Mouse (Mus musculus): ENCODE data around the gene Map3k5. TPM values are rescaled to one million over a fixed set of nuclear protein-coding genes. Genes with fewer than 3 reads are reported as not detected.

Map3k5 gene
- polyA plus RNA-seq, 1 experiment from 2014 or later, result 14.8 TPM

DNA sequence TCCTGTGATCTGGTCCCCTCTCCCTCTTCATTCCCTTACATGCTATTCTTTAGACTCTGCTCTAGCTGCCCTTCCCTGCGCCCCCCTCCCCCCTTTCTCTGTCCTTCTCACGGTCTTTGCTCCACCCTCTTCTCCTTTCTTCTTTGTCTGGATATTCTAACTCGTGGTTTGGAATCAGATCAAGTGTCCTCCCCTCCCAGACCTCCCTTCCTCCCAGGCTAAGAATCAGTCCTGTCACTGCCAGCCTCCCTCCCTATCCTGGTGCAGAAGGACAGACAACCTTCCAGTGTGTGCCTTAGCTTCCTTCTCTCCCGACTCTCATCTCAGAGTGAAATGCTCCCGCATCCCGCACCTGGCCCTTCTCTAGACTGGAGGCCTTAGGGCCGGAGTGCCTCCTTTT lies 241.8 kb downstream of the Map3k5 start:
- no peak for ATAC-seq
- no peak for DNase-seq (ENCODE audit: low read depth, low spot score)
- POLR2A ChIA-PET, result no interaction called here
- TF ChIP-seq CTCF (IDR thresholded peaks at IDR 0.05), result no peak
- CTCF ChIA-PET, result interaction anchor here (1.6 kb wide), 1 partner anchor 28 kb away, joined by 3 read pairs; the partner anchor contains the start of gene Map7
- H3K27me3 ChIP-seq, result no peaks in the 10 kb centered on the region
- in situ Hi-C loops (cut with MboI; ENCODE audit: low pct_unique_long_range_greater_than_20kb), result no loop called here

DNA sequence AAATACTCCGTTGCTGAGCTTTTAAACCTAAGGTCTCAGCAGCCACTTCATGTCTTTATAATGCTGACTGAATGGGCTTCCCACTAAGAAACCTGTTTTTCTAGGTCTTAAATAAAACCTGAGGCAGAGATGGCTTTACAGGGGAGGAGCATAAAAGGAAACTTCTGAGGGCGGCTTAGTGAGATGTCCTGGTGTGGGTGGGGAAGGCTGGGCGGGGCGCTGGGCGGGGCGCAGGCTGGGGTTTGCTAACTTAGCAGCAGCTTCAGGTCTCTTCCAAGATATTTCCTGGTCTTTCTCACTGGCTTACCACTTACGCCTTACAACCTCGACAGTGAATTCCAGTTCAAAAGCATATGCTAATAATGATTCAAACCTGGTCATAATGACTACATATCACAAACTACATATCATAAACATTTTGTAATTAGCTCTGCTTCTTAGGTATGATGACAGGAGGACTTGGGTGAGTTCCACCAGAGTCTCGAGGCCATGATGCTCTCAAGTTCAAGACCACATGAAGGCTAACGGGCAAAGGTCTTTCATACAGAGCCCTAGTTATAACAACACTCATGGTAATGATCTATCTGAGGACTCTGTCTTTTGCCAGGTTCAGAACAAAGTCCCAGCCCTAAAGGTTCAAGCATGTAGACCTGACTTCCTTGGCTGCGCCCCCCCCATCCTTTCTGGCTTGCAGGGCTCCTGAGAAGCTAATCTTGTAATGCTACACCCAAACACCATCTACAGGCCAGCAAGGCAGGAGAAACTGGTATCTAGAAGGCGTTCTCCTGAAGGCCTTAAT lies 244.7 kb downstream of the Map3k5 start:
- TF ChIP-seq CTCF (IDR thresholded peaks at IDR 0.05), result no peak
- CTCF ChIA-PET, result no interaction called here
- in situ Hi-C loops (cut with MboI; ENCODE audit: low pct_unique_long_range_greater_than_20kb), result no loop called here

DNA sequence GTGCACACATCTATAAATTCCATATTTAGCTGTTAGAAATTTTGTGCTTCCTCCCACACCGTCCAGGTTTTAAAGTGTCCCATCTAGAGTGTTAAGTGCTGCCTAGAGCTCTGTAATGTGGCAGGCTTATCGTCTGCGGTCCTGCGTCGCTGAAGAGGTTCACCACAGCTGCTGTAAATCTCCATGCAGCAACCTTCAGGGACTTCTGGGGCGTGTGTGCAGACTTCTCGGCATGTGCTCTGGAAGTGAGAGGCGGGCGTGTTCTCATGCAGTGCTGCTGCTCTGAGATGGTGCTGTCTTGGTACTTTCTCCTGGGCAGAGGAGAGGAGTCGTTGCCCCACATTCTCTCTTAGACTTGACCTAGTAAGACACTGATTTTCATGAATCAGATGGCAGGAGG lies 246.9 kb downstream of the Map3k5 start:
- H3K27me3 ChIP-seq, result no peaks in the 10 kb centered on the region
- ChIA-PET CTCF (no interaction called here), POLR2A (no interaction called here)
- ATAC-seq, result no peak
- TF ChIP-seq CTCF (IDR thresholded peaks at IDR 0.05), result no peak
- no peak for DNase-seq (ENCODE audit: low read depth, low spot score)
- in situ Hi-C loops (cut with MboI; ENCODE audit: low pct_unique_long_range_greater_than_20kb), result no loop called here

More for the DNA sequence above, 244.7 kb downstream of the Map3k5 start:
- H3K27me3 ChIP-seq, result no peaks in the 10 kb centered on the region
- POLR2A ChIA-PET, result no interaction called here
- DNase-seq (ENCODE audit: low read depth, low spot score), result no peak
- no peak for ATAC-seq

DNA sequence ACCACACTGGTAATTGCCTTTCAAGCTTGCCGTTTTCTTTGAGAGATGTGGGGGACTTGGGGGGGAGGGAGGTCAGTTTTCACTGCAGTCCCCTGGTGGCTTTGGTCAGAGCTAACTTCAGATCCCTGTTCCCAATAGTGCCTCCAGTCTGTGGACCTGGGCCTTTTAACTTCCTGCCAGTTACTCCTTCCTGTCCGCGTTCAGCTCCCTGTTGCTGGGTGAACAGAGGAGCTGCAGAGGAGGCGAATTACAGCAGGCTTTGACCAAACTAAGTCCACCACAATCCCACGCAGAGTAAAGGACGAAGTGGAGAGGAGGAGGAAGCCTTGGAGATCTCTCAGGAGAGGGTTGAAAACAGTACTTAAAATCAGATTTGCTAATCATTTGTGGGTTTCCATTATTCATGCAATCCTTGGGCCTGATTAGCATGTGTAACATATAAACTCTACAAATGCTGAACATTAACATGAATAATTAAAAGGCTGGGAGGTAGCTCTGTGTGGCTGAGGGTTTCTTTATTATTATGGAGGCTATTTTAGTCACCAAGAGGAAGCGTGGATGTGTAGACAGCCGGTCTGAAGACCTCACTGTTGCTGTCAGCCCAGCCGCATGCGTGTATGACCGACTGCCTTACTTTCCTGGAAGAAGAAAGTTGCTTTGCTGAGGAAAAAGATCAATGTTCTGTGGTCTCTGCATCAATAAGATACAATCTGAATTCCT lies 247.6 kb downstream of the Map3k5 start:
- DNase-seq (ENCODE audit: low read depth, low spot score) (no peak), ATAC-seq (no peak)
- no peak for TF ChIP-seq CTCF (IDR thresholded peaks at IDR 0.05)
- ChIA-PET POLR2A (interaction anchor here (0.7 kb wide), 1 partner anchor 31 kb away, joined by 3 read pairs; no protein-coding TSS in a partner anchor), CTCF (no interaction called here)
- in situ Hi-C loops (cut with MboI; ENCODE audit: low pct_unique_long_range_greater_than_20kb), result no loop called here
- H3K27me3 ChIP-seq, result no peaks in the 10 kb centered on the region

DNA sequence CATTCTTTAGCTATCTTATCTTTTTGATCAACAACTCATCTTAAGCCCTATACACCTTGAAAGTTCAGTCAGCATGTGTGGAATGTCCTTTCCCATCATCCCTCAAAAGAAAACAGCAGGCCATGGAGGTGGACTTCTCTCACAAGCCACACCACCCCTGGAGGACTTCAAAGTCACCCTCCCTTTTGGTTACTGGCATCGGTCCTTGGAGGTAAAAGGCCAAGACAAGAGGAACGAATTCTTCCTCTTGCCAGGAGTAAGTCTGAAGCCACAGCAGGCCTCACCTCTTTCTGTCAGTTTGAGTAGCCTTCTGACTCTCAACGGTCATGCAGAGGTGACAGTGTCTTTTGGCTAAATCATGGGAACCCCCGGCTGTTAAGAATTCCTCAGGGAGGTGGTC lies 250.1 kb downstream of the Map3k5 start:
- TF ChIP-seq CTCF (IDR thresholded peaks at IDR 0.05), result no peak
- ATAC-seq (no peak), DNase-seq (ENCODE audit: low read depth, low spot score) (no peak)
- in situ Hi-C loops (cut with MboI; ENCODE audit: low pct_unique_long_range_greater_than_20kb), result no loop called here
- H3K27me3 ChIP-seq, result no peaks in the 10 kb centered on the region
- CTCF ChIA-PET, result interaction anchor here (1.4 kb wide), 1 partner anchor 13 kb away, joined by 3 read pairs; no protein-coding TSS in a partner anchor
- POLR2A ChIA-PET, result no interaction called here

DNA sequence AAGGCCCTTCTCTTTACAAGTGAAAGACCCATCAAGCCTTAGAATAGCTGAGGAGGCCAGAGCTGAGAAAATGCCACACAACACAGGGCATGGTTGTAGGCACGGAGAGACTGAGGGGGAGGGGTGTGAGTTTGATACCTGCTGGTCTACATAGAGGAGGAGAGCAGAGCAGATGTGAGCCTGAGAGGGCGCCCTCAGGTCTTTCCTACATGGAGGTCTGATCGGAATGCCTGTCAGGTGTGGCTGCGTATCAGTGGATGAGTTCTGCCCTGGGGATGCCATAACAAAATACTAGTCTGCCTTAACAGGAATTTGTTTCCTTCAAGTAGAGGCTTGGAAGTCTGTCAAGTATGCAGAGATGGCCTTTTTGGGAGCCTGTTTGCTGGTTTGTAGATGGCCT lies 251.0 kb downstream of the Map3k5 start:
- no peak for ATAC-seq

DNA sequence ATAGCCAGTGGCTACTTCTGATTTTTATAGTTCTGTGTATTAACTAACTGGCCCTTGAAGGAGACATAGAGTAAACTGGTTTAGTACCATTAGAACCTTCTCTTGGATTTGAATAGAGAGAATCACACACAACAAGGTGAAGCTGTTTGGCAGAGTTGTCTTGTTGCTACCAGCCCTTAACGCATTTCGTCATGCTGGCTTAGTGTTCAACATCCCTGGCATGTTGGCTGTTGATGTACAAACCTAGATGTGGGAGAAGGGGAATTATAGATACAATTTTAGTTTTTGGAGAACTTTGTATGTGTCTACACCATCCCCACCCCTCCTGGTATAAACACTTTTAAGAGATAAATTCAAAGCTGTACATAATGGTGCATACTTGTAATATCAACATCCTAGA lies 251.5 kb downstream of the Map3k5 start:
- DNase-seq (ENCODE audit: low read depth, low spot score) (no peak), ATAC-seq (no peak)
- ChIA-PET POLR2A (no interaction called here), CTCF (interaction anchor here (1.2 kb wide), 1 partner anchor 16 kb away, joined by 3 read pairs; no protein-coding TSS in a partner anchor)
- TF ChIP-seq CTCF (IDR thresholded peaks at IDR 0.05), result no peak
- no peaks in the 10 kb centered on the region for H3K27me3 ChIP-seq
- in situ Hi-C loops (cut with MboI; ENCODE audit: low pct_unique_long_range_greater_than_20kb), result no loop called here

More for the DNA sequence above, 251.0 kb downstream of the Map3k5 start:
- no peaks in the 10 kb centered on the region for H3K27me3 ChIP-seq
- CTCF ChIA-PET, result no interaction called here
- POLR2A ChIA-PET, result no interaction called here
- in situ Hi-C loops (cut with MboI; ENCODE audit: low pct_unique_long_range_greater_than_20kb), result no loop called here
- DNase-seq (ENCODE audit: low read depth, low spot score), result no peak
- TF ChIP-seq CTCF (IDR thresholded peaks at IDR 0.05), result no peak

DNA sequence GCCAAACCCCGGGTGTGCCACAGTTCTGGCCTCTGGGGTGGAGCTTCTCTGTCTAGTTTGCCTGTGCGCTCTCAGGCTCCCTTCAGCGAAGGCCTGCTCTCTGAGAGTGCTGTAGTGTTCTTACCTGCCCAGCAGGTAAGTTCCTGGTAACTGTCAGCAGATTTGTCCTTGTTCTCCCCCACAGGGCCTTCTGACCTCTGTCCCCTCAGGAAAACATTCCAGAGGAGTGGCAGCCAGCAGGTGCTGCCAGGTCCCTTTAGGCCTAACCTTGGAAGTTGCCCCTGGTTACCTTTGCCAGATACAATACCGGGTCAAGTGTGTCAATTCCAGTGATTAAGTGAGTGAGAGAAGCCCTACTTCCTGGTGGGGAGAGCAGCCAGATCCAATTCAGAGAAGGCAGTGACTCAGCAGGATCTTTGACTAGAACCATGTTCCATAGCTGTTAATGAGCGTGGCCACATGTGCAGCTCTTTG lies 252.6 kb downstream of the Map3k5 start:
- in situ Hi-C loops (cut with MboI; ENCODE audit: low pct_unique_long_range_greater_than_20kb), result no loop called here
- TF ChIP-seq CTCF (IDR thresholded peaks at IDR 0.05), result no peak
- H3K27me3 ChIP-seq, result no peaks in the 10 kb centered on the region
- ChIA-PET POLR2A (no interaction called here), CTCF (interaction anchor here (1.2 kb wide), 1 partner anchor 15 kb away, joined by 3 read pairs; no protein-coding TSS in a partner anchor)
- no peak for ATAC-seq
- no peak for DNase-seq (ENCODE audit: low read depth, low spot score)

DNA sequence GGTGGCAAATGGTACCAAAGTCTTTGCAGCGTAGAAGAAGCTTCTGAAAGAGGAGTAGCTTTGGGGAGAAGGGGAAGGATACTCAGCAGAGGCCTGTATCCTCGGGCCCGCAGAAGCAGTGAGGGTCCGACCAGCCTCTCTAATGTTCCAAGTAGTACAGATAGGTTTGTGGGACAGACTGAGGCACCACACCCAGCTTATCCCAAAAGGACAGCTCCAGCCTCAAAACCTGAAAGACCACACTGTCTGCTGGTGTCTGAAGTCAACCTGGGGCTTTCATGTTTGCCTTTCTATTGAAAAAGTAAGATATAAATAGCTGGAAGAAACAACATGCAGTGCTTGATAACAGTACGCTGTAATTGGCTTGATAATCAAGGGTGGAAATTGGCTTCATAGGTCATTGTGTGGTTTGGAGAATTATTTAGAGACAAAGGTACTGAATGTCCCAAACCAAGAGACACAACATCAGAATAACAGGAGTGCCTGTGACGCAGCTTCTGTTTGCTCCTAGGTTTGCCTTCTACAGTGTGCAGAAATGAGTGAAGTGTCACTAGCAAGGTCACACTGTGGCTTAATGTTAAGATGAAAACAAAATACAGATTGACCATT lies 256.0 kb downstream of the Map3k5 start:
- in situ Hi-C loops (cut with MboI; ENCODE audit: low pct_unique_long_range_greater_than_20kb), result no loop called here
- ChIA-PET POLR2A (interaction anchor here (0.6 kb wide), 1 partner anchor 95 kb away, joined by 3 read pairs; no protein-coding TSS in a partner anchor), CTCF (interaction anchor here (2.5 kb wide), 1 partner anchor 8 kb away, joined by 11 read pairs; no protein-coding TSS in a partner anchor)
- ATAC-seq (no peak), DNase-seq (ENCODE audit: low read depth, low spot score) (no peak)
- no peaks in the 10 kb centered on the region for H3K27me3 ChIP-seq
- TF ChIP-seq CTCF (IDR thresholded peaks at IDR 0.05), result no peak

Other genes starting within 250 kb of the Map3k5 start
- gene Il20ra, start 221.9 kb upstream of the Map3k5 start, polyA plus RNA-seq (2021), result 0.60 TPM
- not detected for gene Slc35d3, start 83.0 kb upstream of the Map3k5 start, polyA plus RNA-seq (2021)
- gene Pex7, start 26.8 kb upstream of the Map3k5 start, polyA plus RNA-seq (2021), result 43.4 TPM
- 14.5 TPM for gene Map7, start 214.0 kb downstream of the Map3k5 start, polyA plus RNA-seq (2021)